Mouse (Mus musculus): Measurements from ENCODE around the gene Plekho2. TPM values are rescaled to one million over a fixed set of nuclear protein-coding genes. Genes with fewer than 3 reads are reported as not detected.

The Plekho2 gene
- polyA plus RNA-seq, 1 experiment from 2014 or later = 9.8 TPM

GRCm38 (mm10) chr9:65550079-65550831, 29.6 kb downstream of the Plekho2 start:
- no peak for ATAC-seq (replicated peaks; ENCODE audit: insufficient number of reproducible peaks, insufficient read depth, low FRiP score, low read depth)
- WGBS = 17% methylated on average over 7 of the region's 7 CpGs
- Histone ChIP-seq H3K27ac (peak overlapping the region; percentile 92), H3K4me1 (replicated peaks) (peaks cover 69% of the 10 kb centered on the region), H3K4me3 (no peak overlapping the region), H3K4me2 (no peak overlapping the region), H3K36me3 (no peaks in the 10 kb centered on the region), H3K9ac (peak overlapping the region; percentile 27), H3K9me3 (replicated peaks) (no peaks in the 10 kb centered on the region), H3K27me3 (no peaks in the 10 kb centered on the region)

GRCm38 (mm10) chr9:65549643-65550042, 30.2 kb downstream of the Plekho2 start:
- no peaks in the 10 kb centered on the region for H3K27me3 ChIP-seq
- H3K4me3 ChIP-seq = no peak overlapping the region
- H3K36me3 ChIP-seq = no peaks in the 10 kb centered on the region
- no peak overlapping the region for H3K4me2 ChIP-seq
- peaks cover 65% of the 10 kb centered on the region for H3K4me1 ChIP-seq (replicated peaks)
- 83% methylated on average over 5 of the region's 5 CpGs for WGBS
- ATAC-seq (replicated peaks; ENCODE audit: insufficient number of reproducible peaks, insufficient read depth, low FRiP score, low read depth) = no peak
- no peaks in the 10 kb centered on the region for H3K9me3 ChIP-seq (replicated peaks)
- no peak overlapping the region for H3K9ac ChIP-seq
- peak overlapping the region; percentile 92 for H3K27ac ChIP-seq

GRCm38 (mm10) chr9:65549139-65549538, 30.7 kb downstream of the Plekho2 start:
- Histone ChIP-seq H3K9ac (no peak overlapping the region), H3K27ac (no peak overlapping the region), H3K4me1 (replicated peaks) (peaks cover 61% of the 10 kb centered on the region), H3K4me2 (no peak overlapping the region), H3K4me3 (no peak overlapping the region), H3K27me3 (no peaks in the 10 kb centered on the region), H3K36me3 (no peaks in the 10 kb centered on the region), H3K9me3 (replicated peaks) (no peaks in the 10 kb centered on the region)
- WGBS = 86% methylated on average over 3 of the region's 3 CpGs
- ATAC-seq (replicated peaks; ENCODE audit: insufficient number of reproducible peaks, insufficient read depth, low FRiP score, low read depth) = no peak

GRCm38 (mm10) chr9:65548311-65548710, 31.5 kb downstream of the Plekho2 start:
- Histone ChIP-seq H3K27me3 (no peaks in the 10 kb centered on the region), H3K27ac (no peak overlapping the region), H3K9me3 (replicated peaks) (no peaks in the 10 kb centered on the region), H3K4me3 (no peak overlapping the region), H3K4me1 (replicated peaks) (peaks cover 61% of the 10 kb centered on the region), H3K9ac (no peak overlapping the region; the same call in 1 of the 2 replicates), H3K36me3 (no peaks in the 10 kb centered on the region), H3K4me2 (no peak overlapping the region)
- WGBS = 78% methylated on average over 8 of the region's 8 CpGs
- no peak for ATAC-seq (replicated peaks; ENCODE audit: insufficient number of reproducible peaks, insufficient read depth, low FRiP score, low read depth)

GRCm38 (mm10) chr9:65547844-65548243, 32.0 kb downstream of the Plekho2 start:
- no peaks in the 10 kb centered on the region for H3K36me3 ChIP-seq
- no peaks in the 10 kb centered on the region for H3K9me3 ChIP-seq (replicated peaks)
- no peak overlapping the region for H3K4me2 ChIP-seq
- H3K4me1 ChIP-seq (replicated peaks) = peaks cover 64% of the 10 kb centered on the region
- no peak overlapping the region; the same call in 1 of the 2 replicates for H3K9ac ChIP-seq
- H3K27me3 ChIP-seq = no peaks in the 10 kb centered on the region
- ATAC-seq (replicated peaks; ENCODE audit: insufficient number of reproducible peaks, insufficient read depth, low FRiP score, low read depth) = no peak
- no peak overlapping the region for H3K4me3 ChIP-seq
- H3K27ac ChIP-seq = 0 out of 2 replicates have a peak overlapping the region, but pooled peaks have one; percentile 13
- WGBS = 63% methylated on average over 4 of the region's 4 CpGs

GRCm38 (mm10) chr9:65547111-65547510, 32.7 kb downstream of the Plekho2 start:
- WGBS = 73% methylated on average over 5 of the region's 5 CpGs
- H3K27ac ChIP-seq = 0 out of 2 replicates have a peak overlapping the region, but pooled peaks have one; percentile 53
- no peak overlapping the region for H3K9ac ChIP-seq
- no peak overlapping the region for H3K4me3 ChIP-seq
- no peak overlapping the region for H3K4me2 ChIP-seq
- ATAC-seq (replicated peaks; ENCODE audit: insufficient number of reproducible peaks, insufficient read depth, low FRiP score, low read depth) = no peak
- no peaks in the 10 kb centered on the region for H3K27me3 ChIP-seq
- H3K36me3 ChIP-seq = no peaks in the 10 kb centered on the region
- H3K9me3 ChIP-seq (replicated peaks) = no peaks in the 10 kb centered on the region
- peaks cover 67% of the 10 kb centered on the region for H3K4me1 ChIP-seq (replicated peaks)

- ATAC-seq (replicated peaks; ENCODE audit: insufficient number of reproducible peaks, insufficient read depth, low FRiP score, low read depth) = no peak
- H3K36me3 ChIP-seq = no peaks in the 10 kb centered on the region
- peak overlapping the region; percentile 53; the same call in 1 of the 2 replicates for H3K27ac ChIP-seq
- H3K27me3 ChIP-seq = no peaks in the 10 kb centered on the region
- H3K4me3 ChIP-seq = no peak overlapping the region
- H3K9me3 ChIP-seq (replicated peaks) = no peaks in the 10 kb centered on the region
- 31% methylated on average over 4 of the region's 4 CpGs for WGBS
- H3K4me1 ChIP-seq (replicated peaks) = peaks cover 67% of the 10 kb centered on the region
- peak overlapping the region; percentile 16; the same call in 1 of the 2 replicates for H3K9ac ChIP-seq
- H3K4me2 ChIP-seq = no peak overlapping the region
Measured at GRCm38 (mm10) chr9:65546413-65546695, 33.5 kb downstream of the Plekho2 start.

GRCm38 (mm10) chr9:65545635-65546412, 34.0 kb downstream of the Plekho2 start:
- no peak for ATAC-seq (replicated peaks; ENCODE audit: insufficient number of reproducible peaks, insufficient read depth, low FRiP score, low read depth)
- Histone ChIP-seq H3K27ac (peak overlapping the region; percentile 53), H3K4me1 (replicated peaks) (peaks cover 65% of the 10 kb centered on the region), H3K9me3 (replicated peaks) (no peaks in the 10 kb centered on the region), H3K9ac (peak overlapping the region; percentile 16; the same call in 1 of the 2 replicates), H3K4me2 (no peak overlapping the region), H3K27me3 (no peaks in the 10 kb centered on the region), H3K4me3 (no peak overlapping the region), H3K36me3 (no peaks in the 10 kb centered on the region)
- WGBS = 60% methylated on average over 10 of the region's 10 CpGs

- peak overlapping the region; percentile 28; the same call in 1 of the 2 replicates for H3K4me2 ChIP-seq
- ATAC-seq (replicated peaks; ENCODE audit: insufficient number of reproducible peaks, insufficient read depth, low FRiP score, low read depth) = peak; percentile 32; the same call in 1 of the 2 replicates
- H3K9ac ChIP-seq = no peak overlapping the region
- H3K4me1 ChIP-seq (replicated peaks) = peaks cover 40% of the 10 kb centered on the region
- no peaks in the 10 kb centered on the region for H3K27me3 ChIP-seq
- H3K36me3 ChIP-seq = no peaks in the 10 kb centered on the region
- H3K4me3 ChIP-seq = no peak overlapping the region
- H3K27ac ChIP-seq = peak overlapping the region; percentile 89
- 15% methylated on average over 7 of the region's 7 CpGs for WGBS
- H3K9me3 ChIP-seq (replicated peaks) = no peaks in the 10 kb centered on the region
Measured at GRCm38 (mm10) chr9:65542111-65542524, 37.7 kb downstream of the Plekho2 start.

GRCm38 (mm10) chr9:65541126-65542068, 38.4 kb downstream of the Plekho2 start:
- Histone ChIP-seq H3K27ac (peak overlapping the region; percentile 89), H3K4me2 (peak overlapping the region; percentile 28; the same call in 1 of the 2 replicates), H3K27me3 (no peaks in the 10 kb centered on the region), H3K4me1 (replicated peaks) (peaks cover 33% of the 10 kb centered on the region), H3K9ac (no peak overlapping the region), H3K36me3 (no peaks in the 10 kb centered on the region), H3K4me3 (no peak overlapping the region), H3K9me3 (replicated peaks) (no peaks in the 10 kb centered on the region)
- WGBS = 28% methylated on average over 13 of the region's 13 CpGs
- peak; percentile 67; the same call in 1 of the 2 replicates for ATAC-seq (replicated peaks; ENCODE audit: insufficient number of reproducible peaks, insufficient read depth, low FRiP score, low read depth)

GRCm38 (mm10) chr9:65539697-65540096, 40.1 kb downstream of the Plekho2 start:
- Histone ChIP-seq H3K9ac (no peak overlapping the region), H3K4me2 (no peak overlapping the region), H3K4me1 (replicated peaks) (peaks cover 21% of the 10 kb centered on the region), H3K4me3 (no peak overlapping the region), H3K9me3 (replicated peaks) (no peaks in the 10 kb centered on the region), H3K27me3 (no peaks in the 10 kb centered on the region), H3K36me3 (no peaks in the 10 kb centered on the region), H3K27ac (no peak overlapping the region)
- 71% methylated on average over 9 of the region's 9 CpGs for WGBS
- ATAC-seq (replicated peaks; ENCODE audit: insufficient number of reproducible peaks, insufficient read depth, low FRiP score, low read depth) = no peak
